Mouse (Mus musculus): ENCODE measurements at regions not wholly inside any gene's neighbourhood (a gene's known extent, or its start where the extent isn't known, plus 50 kb on each side); places are given as distances from the start of the nearest gene placed in this dataset.

DNA sequence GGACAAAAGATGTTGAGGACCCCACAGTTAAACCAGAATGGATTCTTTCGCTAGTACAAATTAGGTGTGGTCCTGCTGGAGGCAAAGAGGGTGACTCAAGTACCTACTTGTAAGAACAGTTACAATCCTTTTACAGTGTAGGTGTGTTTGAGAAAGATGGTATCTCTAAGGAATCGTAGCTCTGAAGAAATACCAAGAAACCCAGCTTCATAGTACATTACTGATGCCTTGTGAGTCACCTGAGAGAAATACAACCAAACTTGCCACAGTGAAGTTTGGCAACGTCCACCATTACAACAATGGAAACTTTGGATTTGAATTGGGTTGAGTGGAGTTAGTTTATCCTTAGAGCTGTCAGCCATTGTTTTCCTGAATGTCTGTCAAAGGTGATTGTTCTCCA is 405.7 kb upstream of the Tle4 start:
- Histone ChIP-seq H3K4me3 (no peak overlapping the region), H3K79me2 (ENCODE audit: control insufficient read depth, insufficient read depth) (no peaks in the 10 kb centered on the region), H3K27me3 (ENCODE audit: control insufficient read depth, insufficient read depth, insufficient read length) (no peaks in the 10 kb centered on the region), H3K4me2 (ENCODE audit: low read depth) (no peak overlapping the region), H3K36me3 (ENCODE audit: control insufficient read depth, insufficient read depth) (no peaks in the 10 kb centered on the region), H3ac (ENCODE audit: control insufficient read depth, insufficient read length) (no peak overlapping the region)
- no peak for TF ChIP-seq TCF3 (IDR thresholded peaks at IDR 0.05; ENCODE audit: insufficient read length, low read depth)
- TF ChIP-seq CEBPB (IDR thresholded peaks at IDR 0.05; ENCODE audit: insufficient read depth, poor library complexity, severe bottlenecking) = no peak
- no peak for TF ChIP-seq REST (IDR thresholded peaks at IDR 0.05; ENCODE audit: insufficient read depth, insufficient read length)
- TF ChIP-seq USF1 (IDR thresholded peaks at IDR 0.05; ENCODE audit: low read depth) = no peak
- TF ChIP-seq POLR2A (IDR thresholded peaks at IDR 0.05; ENCODE audit: insufficient read length, low read depth) = no peak
- TF ChIP-seq SRF (IDR thresholded peaks at IDR 0.05; ENCODE audit: control insufficient read depth, insufficient read length, low read depth) = no peak
- no peak for TF ChIP-seq TCF12 (IDR thresholded peaks at IDR 0.05; ENCODE audit: insufficient read depth, poor library complexity, severe bottlenecking)
- no peak for TF ChIP-seq MYOG (IDR thresholded peaks at IDR 0.05; ENCODE audit: control insufficient read depth in 1 of 3, insufficient read depth in 1 of 3, insufficient read length in 2 of 3, low read depth in 2 of 3)
- no peak for TF ChIP-seq MAX (IDR thresholded peaks at IDR 0.05; ENCODE audit: low read depth)
- no peak for TF ChIP-seq E2F4 (IDR thresholded peaks at IDR 0.05; ENCODE audit: insufficient read depth)
- TF ChIP-seq MYOD1 (IDR thresholded peaks at IDR 0.05; ENCODE audit: control insufficient read depth in 1 of 3, insufficient read length in 2 of 3, low read depth in 2 of 3) = no peak
- no peak for TF ChIP-seq POLR2AphosphoS2 (IDR thresholded peaks at IDR 0.05; ENCODE audit: insufficient read length, low read depth)

DNA sequence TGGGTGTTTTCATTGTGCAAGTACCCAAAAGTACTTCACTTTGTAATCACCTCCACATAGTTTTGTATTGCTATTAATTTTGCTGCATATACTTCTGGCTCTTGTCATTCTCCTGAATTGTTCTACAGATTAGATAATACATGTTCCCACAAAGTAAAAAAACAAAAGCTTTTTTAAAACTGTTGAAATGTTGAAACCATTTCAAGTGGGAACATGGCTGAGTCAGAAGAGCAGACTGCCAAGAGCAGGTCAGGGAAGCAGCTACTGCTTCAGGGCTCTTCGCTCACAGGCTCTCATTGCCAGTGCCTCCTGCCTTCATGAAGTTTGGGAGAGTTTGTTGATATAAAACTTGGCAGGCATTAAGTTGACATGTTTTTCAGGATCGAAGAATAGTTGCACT is 395.5 kb upstream of the Tle4 start:
- H3K4me2 ChIP-seq (ENCODE audit: low read depth) = no peak overlapping the region
- H3K27me3 ChIP-seq (ENCODE audit: control insufficient read depth, insufficient read depth, insufficient read length) = no peaks in the 10 kb centered on the region
- no peaks in the 10 kb centered on the region for H3K36me3 ChIP-seq (ENCODE audit: control insufficient read depth, insufficient read depth)
- H3ac ChIP-seq (ENCODE audit: control insufficient read depth, insufficient read length) = no peak overlapping the region
- no peak for TF ChIP-seq USF1 (IDR thresholded peaks at IDR 0.05; ENCODE audit: low read depth)
- TF ChIP-seq POLR2A (IDR thresholded peaks at IDR 0.05; ENCODE audit: insufficient read length, low read depth) = no peak
- no peak for TF ChIP-seq MYOD1 (IDR thresholded peaks at IDR 0.05; ENCODE audit: control insufficient read depth in 1 of 3, insufficient read length in 2 of 3, low read depth in 2 of 3)
- no peak for TF ChIP-seq SRF (IDR thresholded peaks at IDR 0.05; ENCODE audit: control insufficient read depth, insufficient read length, low read depth)
- TF ChIP-seq TCF12 (IDR thresholded peaks at IDR 0.05; ENCODE audit: insufficient read depth, poor library complexity, severe bottlenecking) = no peak
- TF ChIP-seq CEBPB (IDR thresholded peaks at IDR 0.05; ENCODE audit: insufficient read depth, poor library complexity, severe bottlenecking) = no peak
- no peak for TF ChIP-seq E2F4 (IDR thresholded peaks at IDR 0.05; ENCODE audit: insufficient read depth)
- TF ChIP-seq MAX (IDR thresholded peaks at IDR 0.05; ENCODE audit: low read depth) = no peak
- no peak for TF ChIP-seq REST (IDR thresholded peaks at IDR 0.05; ENCODE audit: insufficient read depth, insufficient read length)
- no peak for TF ChIP-seq MYOG (IDR thresholded peaks at IDR 0.05; ENCODE audit: control insufficient read depth in 1 of 3, insufficient read depth in 1 of 3, insufficient read length in 2 of 3, low read depth in 2 of 3)
- no peak for TF ChIP-seq POLR2AphosphoS2 (IDR thresholded peaks at IDR 0.05; ENCODE audit: insufficient read length, low read depth)
- no peak for TF ChIP-seq TCF3 (IDR thresholded peaks at IDR 0.05; ENCODE audit: insufficient read length, low read depth)
- no peaks in the 10 kb centered on the region for H3K79me2 ChIP-seq (ENCODE audit: control insufficient read depth, insufficient read depth)
- no peak overlapping the region for H3K4me3 ChIP-seq

DNA sequence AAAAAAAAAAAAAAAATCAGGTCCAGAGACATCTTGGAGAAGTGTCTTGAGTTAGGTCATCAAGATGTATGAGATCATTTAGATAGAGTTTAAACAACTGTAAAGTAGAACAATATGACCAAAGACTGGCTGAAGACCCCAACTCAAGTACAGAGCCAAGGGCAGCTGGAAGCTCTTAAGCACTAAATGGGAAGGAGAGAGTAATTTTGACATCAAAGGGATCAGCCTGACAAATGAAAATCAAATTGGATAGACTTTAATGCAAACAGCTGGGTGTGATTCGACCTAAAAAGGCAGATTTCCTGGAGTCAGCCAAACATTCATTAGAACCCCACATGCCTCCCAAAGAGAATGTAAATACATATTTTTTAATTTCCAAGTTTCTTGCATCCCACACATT is 372.3 kb upstream of the Tle4 start:
- H3ac ChIP-seq (ENCODE audit: control insufficient read depth, insufficient read length) = no peak overlapping the region

DNA sequence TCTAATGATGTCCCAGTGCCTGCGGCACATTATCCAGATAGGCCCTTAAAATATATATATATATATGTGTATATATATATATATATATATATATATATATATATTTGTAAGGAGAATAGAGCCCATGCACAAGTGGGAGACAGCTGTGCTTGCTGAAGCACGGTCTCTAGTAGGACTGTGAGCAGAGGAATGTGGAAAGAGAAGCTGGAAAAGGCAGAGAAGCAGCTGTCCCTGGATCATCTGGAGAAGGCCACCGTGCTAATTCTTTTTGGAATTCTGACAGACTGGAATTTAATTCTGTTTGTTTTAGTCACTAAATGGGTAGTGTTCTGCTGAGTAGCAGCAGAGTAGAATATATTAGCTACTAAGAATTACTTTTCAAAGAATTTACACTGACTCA is 370.4 kb upstream of the Tle4 start:
- no peak overlapping the region for H3K4me3 ChIP-seq
- H3K4me2 ChIP-seq (ENCODE audit: low read depth) = no peak overlapping the region
- no peak for TF ChIP-seq MYOD1 (IDR thresholded peaks at IDR 0.05; ENCODE audit: control insufficient read depth in 1 of 3, insufficient read length in 2 of 3, low read depth in 2 of 3)
- TF ChIP-seq MAX (IDR thresholded peaks at IDR 0.05; ENCODE audit: low read depth) = no peak
- no peak for TF ChIP-seq MYOG (IDR thresholded peaks at IDR 0.05; ENCODE audit: control insufficient read depth in 1 of 3, insufficient read depth in 1 of 3, insufficient read length in 2 of 3, low read depth in 2 of 3)
- no peak for TF ChIP-seq SRF (IDR thresholded peaks at IDR 0.05; ENCODE audit: control insufficient read depth, insufficient read length, low read depth)
- TF ChIP-seq POLR2AphosphoS2 (IDR thresholded peaks at IDR 0.05; ENCODE audit: insufficient read length, low read depth) = no peak
- no peak for TF ChIP-seq POLR2A (IDR thresholded peaks at IDR 0.05; ENCODE audit: insufficient read length, low read depth)
- TF ChIP-seq REST (IDR thresholded peaks at IDR 0.05; ENCODE audit: insufficient read depth, insufficient read length) = no peak
- no peak for TF ChIP-seq USF1 (IDR thresholded peaks at IDR 0.05; ENCODE audit: low read depth)
- TF ChIP-seq CEBPB (IDR thresholded peaks at IDR 0.05; ENCODE audit: insufficient read depth, poor library complexity, severe bottlenecking) = no peak
- TF ChIP-seq TCF3 (IDR thresholded peaks at IDR 0.05; ENCODE audit: insufficient read length, low read depth) = no peak
- TF ChIP-seq TCF12 (IDR thresholded peaks at IDR 0.05; ENCODE audit: insufficient read depth, poor library complexity, severe bottlenecking) = no peak
- TF ChIP-seq E2F4 (IDR thresholded peaks at IDR 0.05; ENCODE audit: insufficient read depth) = no peak
- no peaks in the 10 kb centered on the region for H3K27me3 ChIP-seq (ENCODE audit: control insufficient read depth, insufficient read depth, insufficient read length)
- no peaks in the 10 kb centered on the region for H3K79me2 ChIP-seq (ENCODE audit: control insufficient read depth, insufficient read depth)
- H3K36me3 ChIP-seq (ENCODE audit: control insufficient read depth, insufficient read depth) = no peaks in the 10 kb centered on the region
- no peak overlapping the region for H3ac ChIP-seq (ENCODE audit: control insufficient read depth, insufficient read length)

More for the DNA sequence above, 372.3 kb upstream of the Tle4 start:
- Histone ChIP-seq H3K4me3 (no peak overlapping the region), H3K27me3 (ENCODE audit: control insufficient read depth, insufficient read depth, insufficient read length) (no peaks in the 10 kb centered on the region), H3K36me3 (ENCODE audit: control insufficient read depth, insufficient read depth) (no peaks in the 10 kb centered on the region), H3K79me2 (ENCODE audit: control insufficient read depth, insufficient read depth) (no peaks in the 10 kb centered on the region), H3K4me2 (ENCODE audit: low read depth) (no peak overlapping the region)
- TF ChIP-seq SRF (IDR thresholded peaks at IDR 0.05; ENCODE audit: control insufficient read depth, insufficient read length, low read depth) = no peak
- no peak for TF ChIP-seq TCF12 (IDR thresholded peaks at IDR 0.05; ENCODE audit: insufficient read depth, poor library complexity, severe bottlenecking)
- TF ChIP-seq REST (IDR thresholded peaks at IDR 0.05; ENCODE audit: insufficient read depth, insufficient read length) = no peak
- TF ChIP-seq USF1 (IDR thresholded peaks at IDR 0.05; ENCODE audit: low read depth) = no peak

DNA sequence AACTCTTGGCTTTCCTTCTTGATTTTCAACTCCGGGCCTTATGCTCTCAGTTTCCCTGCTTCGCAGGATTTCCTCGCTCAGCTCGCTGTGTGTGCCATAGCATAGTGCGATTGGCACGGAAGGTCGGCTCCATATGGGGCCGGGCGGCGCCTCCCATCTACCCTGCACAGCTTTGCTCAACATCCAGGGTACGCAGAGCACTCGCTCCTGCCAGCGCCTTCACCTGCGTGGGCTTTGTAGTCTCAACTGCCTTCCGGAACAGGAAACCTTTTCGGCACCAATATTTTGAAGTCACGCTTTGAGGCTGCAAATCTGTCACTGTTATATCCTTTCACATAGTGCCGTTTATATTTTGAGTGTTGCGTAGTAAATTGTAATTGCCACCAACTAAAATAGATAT is 359.9 kb upstream of the Tle4 start:
- Histone ChIP-seq H3K79me2 (ENCODE audit: control insufficient read depth, insufficient read depth) (no peaks in the 10 kb centered on the region), H3ac (ENCODE audit: control insufficient read depth, insufficient read length) (no peak overlapping the region), H3K4me2 (ENCODE audit: low read depth) (no peak overlapping the region), H3K27me3 (ENCODE audit: control insufficient read depth, insufficient read depth, insufficient read length) (no peaks in the 10 kb centered on the region), H3K36me3 (ENCODE audit: control insufficient read depth, insufficient read depth) (no peaks in the 10 kb centered on the region), H3K4me3 (no peak overlapping the region)
- TF ChIP-seq REST (IDR thresholded peaks at IDR 0.05; ENCODE audit: insufficient read depth, insufficient read length) = no peak
